Mouse (Mus musculus): ENCODE results near the gene Tgif2. TPM values are rescaled to one million over a fixed set of nuclear protein-coding genes. Genes with fewer than 3 reads are reported as not detected.
"Not testable (repeated sequence)": the region's sequence is repeated elsewhere in the genome, so short reads cannot be mapped to it uniquely, and the experiment has no call there.

The Tgif2 gene
- 57.2 and 82.2 TPM in 2 replicates for polyA plus RNA-seq (2012; rRNA removed)
- polyA plus RNA-seq (2014; fragmentation: Nextera tagmentation; extraction: Ambion mirVana) = 64.9 and 71.7 TPM in 2 replicates

- WGBS = 3% methylated on average over 49 of the region's 61 CpGs
- peak within 1 kb of the TSS; percentile 93 for H3K9ac ChIP-seq (ENCODE audit: low read depth, low read length, severe bottlenecking)
- H3K27ac ChIP-seq (replicated peaks; ENCODE audit: low read depth, low read length) = peak within 1 kb of the TSS; percentile 93
- H3K4me1 ChIP-seq (ENCODE audit: control insufficient read depth, insufficient read depth, low read length) = peaks cover 30% of the 10 kb centered on the region
- peak within 1 kb of the TSS; percentile 83 for H3K4me3 ChIP-seq (replicated peaks; ENCODE audit: low read length)
- DNase-seq (ENCODE audit: low spot score) (peak; percentile 94), ATAC-seq (ENCODE audit: low FRiP score, low read depth) (peak; percentile 84)
- H3K9me3 ChIP-seq (ENCODE audit: control insufficient read depth, low read length) = no peaks in the 10 kb centered on the region
- no peaks in the 10 kb centered on the region for H3K27me3 ChIP-seq (ENCODE audit: control insufficient read depth, insufficient read depth, low read length)
- H3K4me2 ChIP-seq (replicated peaks; ENCODE audit: low read depth, low read length, severe bottlenecking) = peak within 1 kb of the TSS; percentile 82
- peak; percentile 40; the same call in 1 of the 2 replicates for TF ChIP-seq POLR2A (IDR thresholded peaks at IDR 0.05; ENCODE audit: borderline replicate concordance, extremely low read depth, insufficient read depth, insufficient read length)
- H3K36me3 ChIP-seq (ENCODE audit: control insufficient read depth, insufficient read depth, low read length) = peaks cover 21% of the 10 kb centered on the region
These were observed at the start of gene Tgif2 for GRCm38 (mm10) chr2:156839319-156840191. Gene Tgif2 (plus strand): TSS chr2:156840007.

DNA sequence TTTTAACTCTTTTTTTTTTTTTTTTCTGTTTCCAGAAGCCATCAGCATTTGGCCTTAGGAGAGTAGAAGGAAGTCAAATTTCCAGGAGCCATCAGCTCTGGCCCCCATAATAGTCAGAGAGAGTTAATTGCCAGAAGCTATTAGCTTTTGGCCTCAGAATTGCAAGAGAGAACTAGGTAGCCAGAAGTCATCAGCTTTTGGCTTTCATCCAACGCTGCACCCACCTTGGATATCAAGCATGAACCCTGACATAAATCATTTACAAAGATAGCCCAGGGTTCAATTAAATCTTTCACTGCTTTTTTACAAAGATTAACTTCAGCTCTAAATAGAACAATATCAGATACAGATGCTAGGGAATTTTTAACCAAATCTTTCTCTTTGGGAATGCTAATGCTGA is 41.3 kb upstream of the Tgif2 start:
- ATAC-seq (ENCODE audit: low FRiP score, low read depth) (no peak), DNase-seq (ENCODE audit: low spot score) (no peak)
- no peak overlapping the region for H3K4me2 ChIP-seq (replicated peaks; ENCODE audit: low read depth, low read length, severe bottlenecking)
- H3K27ac ChIP-seq (replicated peaks; ENCODE audit: low read depth, low read length) = no peak overlapping the region
- no peaks in the 10 kb centered on the region for H3K36me3 ChIP-seq (ENCODE audit: control insufficient read depth, insufficient read depth, low read length)
- H3K9me3 ChIP-seq (ENCODE audit: control insufficient read depth, low read length) = no peaks in the 10 kb centered on the region
- H3K4me1 ChIP-seq (ENCODE audit: control insufficient read depth, insufficient read depth, low read length) = no peaks in the 10 kb centered on the region
- H3K27me3 ChIP-seq (ENCODE audit: control insufficient read depth, insufficient read depth, low read length) = no peaks in the 10 kb centered on the region
- no peak overlapping the region for H3K9ac ChIP-seq (ENCODE audit: low read depth, low read length, severe bottlenecking)
- TF ChIP-seq POLR2A (IDR thresholded peaks at IDR 0.05; ENCODE audit: borderline replicate concordance, extremely low read depth, insufficient read depth, insufficient read length) = no peak
- no peak overlapping the region for H3K4me3 ChIP-seq (replicated peaks; ENCODE audit: low read length)
- WGBS = 80% methylated on average over 1 of the region's 1 CpGs

GRCm38 (mm10) chr2:156801045-156801444 is 38.8 kb upstream of the Tgif2 start:
- H3K4me2 ChIP-seq (replicated peaks; ENCODE audit: low read depth, low read length, severe bottlenecking) = no peak overlapping the region
- no peaks in the 10 kb centered on the region for H3K4me1 ChIP-seq (ENCODE audit: control insufficient read depth, insufficient read depth, low read length)
- no peak overlapping the region for H3K9ac ChIP-seq (ENCODE audit: low read depth, low read length, severe bottlenecking)
- DNase-seq (ENCODE audit: low spot score) = no peak
- no peak overlapping the region for H3K4me3 ChIP-seq (replicated peaks; ENCODE audit: low read length)
- no peaks in the 10 kb centered on the region for H3K36me3 ChIP-seq (ENCODE audit: control insufficient read depth, insufficient read depth, low read length)
- H3K27me3 ChIP-seq (ENCODE audit: control insufficient read depth, insufficient read depth, low read length) = no peaks in the 10 kb centered on the region
- H3K9me3 ChIP-seq (ENCODE audit: control insufficient read depth, low read length) = no peaks in the 10 kb centered on the region
- WGBS = 70% methylated on average over 4 of the region's 4 CpGs
- no peak for ATAC-seq (ENCODE audit: low FRiP score, low read depth)
- no peak for TF ChIP-seq POLR2A (IDR thresholded peaks at IDR 0.05; ENCODE audit: borderline replicate concordance, extremely low read depth, insufficient read depth, insufficient read length)
- H3K27ac ChIP-seq (replicated peaks; ENCODE audit: low read depth, low read length) = no peak overlapping the region

GRCm38 (mm10) chr2:156802116-156802515 is 37.7 kb upstream of the Tgif2 start:
- ATAC-seq (ENCODE audit: low FRiP score, low read depth); H3K27me3 ChIP-seq (ENCODE audit: control insufficient read depth, insufficient read depth, low read length); DNase-seq (ENCODE audit: low spot score); H3K36me3 ChIP-seq (ENCODE audit: control insufficient read depth, insufficient read depth, low read length); H3K4me3 ChIP-seq (replicated peaks; ENCODE audit: low read length); H3K27ac ChIP-seq (replicated peaks; ENCODE audit: low read depth, low read length); H3K9ac ChIP-seq (ENCODE audit: low read depth, low read length, severe bottlenecking); H3K4me2 ChIP-seq (replicated peaks; ENCODE audit: low read depth, low read length, severe bottlenecking); H3K4me1 ChIP-seq (ENCODE audit: control insufficient read depth, insufficient read depth, low read length); H3K9me3 ChIP-seq (ENCODE audit: control insufficient read depth, low read length): not testable (repeated sequence)
- 40% methylated on average over 9 of the region's 9 CpGs for WGBS

- no peak for DNase-seq (ENCODE audit: low spot score)
- H3K9me3 ChIP-seq (ENCODE audit: control insufficient read depth, low read length) = no peaks in the 10 kb centered on the region
- 74% methylated on average over 4 of the region's 4 CpGs for WGBS
- no peak overlapping the region for H3K9ac ChIP-seq (ENCODE audit: low read depth, low read length, severe bottlenecking)
- ATAC-seq (ENCODE audit: low FRiP score, low read depth) = no peak
- no peak overlapping the region for H3K27ac ChIP-seq (replicated peaks; ENCODE audit: low read depth, low read length)
- H3K4me2 ChIP-seq (replicated peaks; ENCODE audit: low read depth, low read length, severe bottlenecking) = no peak overlapping the region
- no peaks in the 10 kb centered on the region for H3K36me3 ChIP-seq (ENCODE audit: control insufficient read depth, insufficient read depth, low read length)
- no peaks in the 10 kb centered on the region for H3K27me3 ChIP-seq (ENCODE audit: control insufficient read depth, insufficient read depth, low read length)
- no peaks in the 10 kb centered on the region for H3K4me1 ChIP-seq (ENCODE audit: control insufficient read depth, insufficient read depth, low read length)
- no peak for TF ChIP-seq POLR2A (IDR thresholded peaks at IDR 0.05; ENCODE audit: borderline replicate concordance, extremely low read depth, insufficient read depth, insufficient read length)
- H3K4me3 ChIP-seq (replicated peaks; ENCODE audit: low read length) = no peak overlapping the region
These were observed 36.0 kb upstream of the Tgif2 start for GRCm38 (mm10) chr2:156803698-156804372.
